Mouse (Mus musculus) neural tube, embryonic 13.5 days (tissue): ENCODE results near the gene Nalcn. TPM values are rescaled to one million over a fixed set of nuclear protein-coding genes. Genes with fewer than 3 reads are reported as not detected.
A peak's percentile ranks its signal among the peaks of the same experiment; 100 is the strongest.
"Not testable (repeated sequence)": the region's sequence is repeated elsewhere in the genome, so short reads cannot be mapped to it uniquely, and the experiment has no call there.

ENCODE experiments used
- ATAC-seq: fragments of 200-750 bp; cut with Nextera tagmentation; 2 replicates; pipeline ENCODE4 v1.8.0; 2017; ENCODE audit warnings: low read depth, mild to moderate bottlenecking, moderate TSS enrichment, moderate library complexity
- H3K27ac ChIP-seq: fragments of 300-500 bp; sonication (generic); replicated peaks from 2 replicates; pipeline ENCODE4 v1.5.1; 2015; ENCODE audit warnings: moderate library complexity, mild to moderate bottlenecking, inconsistent platforms
- H3K27me3 ChIP-seq: fragments of 300-500 bp; sonication (generic); 2 replicates; pipeline ENCODE4 v1.6.1; 2015; ENCODE audit warnings: mild to moderate bottlenecking, inconsistent platforms
- H3K36me3 ChIP-seq: fragments of 300-500 bp; sonication (generic); 2 replicates; pipeline ENCODE4 v1.6.1; 2015; ENCODE audit warnings: mild to moderate bottlenecking, inconsistent platforms
- H3K4me1 ChIP-seq: fragments of 300-500 bp; sonication (generic); replicated peaks from 2 replicates; pipeline ENCODE4 v1.6.1; 2015; ENCODE audit warnings: inconsistent platforms
- H3K4me2 ChIP-seq: fragments of 300-500 bp; sonication (generic); 2 replicates; pipeline ENCODE4 v1.6.1; 2015; ENCODE audit warnings: inconsistent platforms, mild to moderate bottlenecking, moderate library complexity
- H3K4me3 ChIP-seq: fragments of 300-500 bp; sonication (generic); 2 replicates; pipeline ENCODE4 v1.5.1; 2015; ENCODE audit warnings: mild to moderate bottlenecking, inconsistent platforms
- H3K9ac ChIP-seq: fragments of 300-500 bp; sonication (generic); 2 replicates; pipeline ENCODE4 v1.6.1; 2015; ENCODE audit warnings: moderate library complexity, mild to moderate bottlenecking, inconsistent platforms
- H3K9me3 ChIP-seq: fragments of 300-500 bp; sonication (generic); 2 replicates; pipeline ENCODE4 v1.6.1; 2016; ENCODE audit warnings: inconsistent platforms
- WGBS: fragments of 180-500 bp; shearing (Covaris S2); methylation state at CpG from one replicate; pipeline ENCODE4 v1.1.7; 2015; 5-methylcytosine and 5-hydroxymethylcytosine counted together
- polyA plus RNA-seq: library from polyadenylated mRNA; unstranded; fragments of >200 nt; fragmentation: Nextera tagmentation; extraction: Ambion mirVana; gene quantifications from 2 replicates; pipeline ENCODE4 v1.2.1, GENCODE M21; 2015

The Nalcn gene
- polyA plus RNA-seq, result 6.1 and 6.9 TPM in 2 replicates

- H3K4me2 ChIP-seq, result peak within 1 kb of the TSS; percentile 85
These were observed at the start of gene Nalcn for GRCm38 (mm10) chr14:123626501-123627179. Gene Nalcn (minus strand): TSS chr14:123627144.

DNA sequence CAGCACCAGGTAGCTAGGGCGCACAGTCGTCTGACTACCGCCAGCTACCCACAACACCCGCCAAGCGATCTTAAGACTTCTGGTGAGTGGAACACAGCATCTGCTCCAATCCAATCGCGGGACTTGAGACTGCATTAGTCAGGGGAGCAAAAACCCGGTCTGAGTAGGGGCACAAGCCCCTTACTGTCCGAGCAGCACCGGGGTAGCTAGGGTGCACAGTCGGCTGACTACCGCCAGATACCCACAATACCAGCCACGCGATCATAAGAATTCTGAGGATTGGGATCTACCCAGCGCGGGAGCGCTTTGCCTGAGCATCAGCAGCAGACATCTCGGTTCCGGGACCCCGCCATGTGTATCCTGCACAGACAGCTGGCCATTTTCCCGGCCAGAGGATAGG is 44.1 kb upstream of the Nalcn start:
- 89% methylated on average over 21 of the region's 21 CpGs for WGBS
- ATAC-seq, result not testable (repeated sequence)

More at GRCm38 (mm10) chr14:123626501-123627179, at the start of gene Nalcn:
- peak within 1 kb of the TSS; percentile 84 for H3K9ac ChIP-seq
- H3K4me1 ChIP-seq, result peaks cover 20% of the 10 kb centered on the region
- WGBS, result 2% methylated on average over 47 of the region's 47 CpGs
- peak within 1 kb of the TSS; percentile 62 for H3K4me3 ChIP-seq
- no peaks in the 10 kb centered on the region for H3K27me3 ChIP-seq
- ATAC-seq, result peak; percentile 93
- peak within 1 kb of the TSS; percentile 84 for H3K27ac ChIP-seq
- no peaks in the 10 kb centered on the region for H3K9me3 ChIP-seq
- H3K36me3 ChIP-seq, result no peaks in the 10 kb centered on the region

GRCm38 (mm10) chr14:123664451-123664850 is 37.5 kb upstream of the Nalcn start:
- Histone ChIP-seq H3K4me3 (no peak overlapping the region), H3K27ac (no peak overlapping the region), H3K9me3 (no peaks in the 10 kb centered on the region), H3K9ac (no peak overlapping the region), H3K4me2 (no peak overlapping the region), H3K36me3 (no peaks in the 10 kb centered on the region), H3K4me1 (peaks cover 5% of the 10 kb centered on the region), H3K27me3 (no peaks in the 10 kb centered on the region)
- no peak for ATAC-seq

More for the DNA sequence above, 44.1 kb upstream of the Nalcn start:
- not testable (repeated sequence) for H3K4me3 ChIP-seq, H3K4me2 ChIP-seq, H3K27ac ChIP-seq, H3K27me3 ChIP-seq, H3K36me3 ChIP-seq, H3K4me1 ChIP-seq, H3K9ac ChIP-seq, H3K9me3 ChIP-seq

DNA sequence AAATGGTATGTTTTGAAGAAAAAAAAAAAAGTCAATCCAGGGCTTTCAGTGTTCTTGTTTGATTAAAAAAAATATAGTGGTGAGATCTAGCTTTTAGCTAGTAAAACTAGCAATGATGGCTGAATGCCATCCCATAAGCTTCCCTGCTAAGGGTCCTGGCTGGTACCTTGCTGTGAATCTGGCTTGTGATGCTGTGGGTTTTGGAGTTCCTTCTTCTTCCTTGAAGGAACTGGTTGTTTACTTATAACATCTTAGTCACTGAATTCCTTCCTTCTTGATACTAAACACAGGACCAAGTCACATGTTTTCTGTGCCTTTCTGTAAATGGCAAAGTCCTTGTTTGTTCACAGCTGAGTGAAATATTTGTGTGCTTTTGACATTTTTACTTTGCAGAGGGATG is 36.3 kb upstream of the Nalcn start:
- H3K4me1 ChIP-seq, result peaks cover 5% of the 10 kb centered on the region

GRCm38 (mm10) chr14:123662386-123662785 is 35.4 kb upstream of the Nalcn start:
- no peak overlapping the region for H3K9ac ChIP-seq
- H3K4me1 ChIP-seq, result peaks cover 5% of the 10 kb centered on the region
- no peaks in the 10 kb centered on the region for H3K27me3 ChIP-seq
- no peaks in the 10 kb centered on the region for H3K36me3 ChIP-seq
- ATAC-seq, result no peak
- H3K9me3 ChIP-seq, result no peaks in the 10 kb centered on the region
- H3K27ac ChIP-seq, result no peak overlapping the region
- no peak overlapping the region for H3K4me3 ChIP-seq
- H3K4me2 ChIP-seq, result no peak overlapping the region
- WGBS, result 68% methylated on average over 1 of the region's 1 CpGs

More for the DNA sequence above, 36.3 kb upstream of the Nalcn start:
- Histone ChIP-seq H3K36me3 (no peaks in the 10 kb centered on the region), H3K4me2 (no peak overlapping the region), H3K4me3 (no peak overlapping the region), H3K9ac (no peak overlapping the region), H3K27ac (no peak overlapping the region), H3K9me3 (no peaks in the 10 kb centered on the region), H3K27me3 (no peaks in the 10 kb centered on the region)
- ATAC-seq, result no peak

DNA sequence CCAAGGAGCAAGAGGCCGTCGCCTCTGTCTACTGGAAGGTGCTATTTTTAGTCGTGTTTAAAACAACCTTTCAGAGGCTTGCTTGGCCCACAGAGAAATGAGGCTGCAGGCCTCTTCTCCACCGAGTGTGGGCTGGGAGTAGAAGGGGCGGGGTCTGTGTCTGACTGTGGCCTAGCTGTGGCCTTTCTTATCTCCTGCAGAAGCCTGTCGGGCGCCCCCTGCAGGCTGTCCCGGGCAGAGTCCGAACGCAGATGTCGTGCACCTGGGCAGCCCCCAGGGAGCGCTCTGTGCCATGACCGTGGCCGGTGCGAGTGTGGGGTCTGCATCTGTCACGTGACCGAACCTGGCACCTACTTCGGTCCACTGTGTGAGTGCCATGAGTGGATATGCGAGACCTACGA is 34.1 kb upstream of the Nalcn start:
- no peaks in the 10 kb centered on the region for H3K36me3 ChIP-seq
- WGBS, result 19% methylated on average over 20 of the region's 20 CpGs
- peaks cover 5% of the 10 kb centered on the region for H3K4me1 ChIP-seq
- peak overlapping the region; percentile 29 for H3K4me2 ChIP-seq
- H3K9ac ChIP-seq, result no peak overlapping the region
- ATAC-seq, result peak; percentile 63
- H3K4me3 ChIP-seq, result no peak overlapping the region
- H3K27ac ChIP-seq, result no peak overlapping the region
- no peaks in the 10 kb centered on the region for H3K27me3 ChIP-seq
- no peaks in the 10 kb centered on the region for H3K9me3 ChIP-seq

DNA sequence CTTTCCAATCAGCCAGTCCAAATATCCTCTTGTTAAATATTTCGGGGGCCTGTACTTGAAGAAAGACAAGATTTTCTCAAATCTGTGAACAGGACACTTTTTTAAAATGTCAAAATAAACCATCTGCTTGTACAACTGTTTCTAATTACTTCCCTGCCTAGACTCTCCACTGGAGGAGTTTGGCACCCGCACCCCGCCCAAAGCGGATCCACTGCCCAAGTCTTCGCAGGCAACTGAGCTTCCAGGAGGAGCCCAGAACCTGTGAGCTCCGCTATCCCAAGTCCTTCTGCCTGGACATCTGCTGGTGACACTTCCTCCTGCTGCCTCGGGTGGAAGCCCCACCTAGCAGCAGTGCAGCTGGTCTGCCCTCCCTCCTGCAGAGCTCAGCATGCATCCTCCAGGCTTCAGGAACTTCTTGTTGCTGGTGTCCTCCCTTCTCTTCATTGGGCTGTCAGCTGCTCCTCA is 33.0 kb upstream of the Nalcn start, which contains the start of gene Itgbl1:
TSS of gene Itgbl1 (plus strand) at position 51 of the 465 bp plus-strand sequence.
- no peaks in the 10 kb centered on the region for H3K27me3 ChIP-seq
- ATAC-seq, result no peak
- H3K4me3 ChIP-seq, result no peak within 1 kb of the TSS
- H3K9ac ChIP-seq, result no peak within 1 kb of the TSS
- H3K36me3 ChIP-seq, result no peaks in the 10 kb centered on the region
- no peaks in the 10 kb centered on the region for H3K9me3 ChIP-seq
- 56% methylated on average over 7 of the region's 7 CpGs for WGBS
- no peak within 1 kb of the TSS for H3K27ac ChIP-seq
- H3K4me1 ChIP-seq, result peaks cover 5% of the 10 kb centered on the region
- H3K4me2 ChIP-seq, result no peak within 1 kb of the TSS

DNA sequence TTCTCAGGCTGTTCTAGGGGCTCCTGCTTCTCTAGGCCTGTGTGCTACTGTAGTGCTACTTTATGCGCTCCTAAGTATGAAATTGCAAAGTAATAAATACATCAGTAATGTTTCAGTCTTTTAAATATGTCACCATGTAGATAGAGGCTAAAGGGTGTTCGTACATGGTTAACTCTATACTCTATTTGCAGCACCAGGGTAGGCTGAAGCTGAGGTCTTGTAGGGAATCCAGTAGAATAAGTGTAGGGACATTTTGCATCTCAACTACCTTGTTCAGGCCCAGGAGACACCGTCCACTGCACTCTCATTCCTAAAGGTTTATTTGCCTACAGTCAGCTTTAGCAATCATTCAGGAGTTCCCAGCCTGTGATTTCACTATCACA is 227 bp upstream of the Nalcn start:
- H3K4me2 ChIP-seq, result peak overlapping the region; percentile 85
- WGBS, result 47% methylated on average over 3 of the region's 3 CpGs
- H3K36me3 ChIP-seq, result no peaks in the 10 kb centered on the region
- H3K4me3 ChIP-seq, result peak overlapping the region; percentile 62
- peaks cover 20% of the 10 kb centered on the region for H3K4me1 ChIP-seq
- ATAC-seq, result no peak
- H3K9me3 ChIP-seq, result no peaks in the 10 kb centered on the region
- peak overlapping the region; percentile 84 for H3K27ac ChIP-seq
- H3K9ac ChIP-seq, result peak overlapping the region; percentile 84
- H3K27me3 ChIP-seq, result no peaks in the 10 kb centered on the region

- Histone ChIP-seq H3K9me3 (no peaks in the 10 kb centered on the region), H3K4me3 (no peak overlapping the region), H3K27ac (0 out of 2 replicates have a peak overlapping the region, but pooled peaks have one; percentile 24), H3K4me2 (no peak overlapping the region), H3K4me1 (peaks cover 20% of the 10 kb centered on the region), H3K9ac (no peak overlapping the region), H3K27me3 (no peaks in the 10 kb centered on the region), H3K36me3 (no peaks in the 10 kb centered on the region)
- no peak for ATAC-seq
- WGBS, result 15% methylated on average over 1 of the region's 1 CpGs
These were observed 4.0 kb downstream of the Nalcn start for GRCm38 (mm10) chr14:123622969-123623368.

- peak; percentile 36; the same call in 1 of the 2 replicates for ATAC-seq
- Histone ChIP-seq H3K9ac (no peak overlapping the region), H3K27ac (no peak overlapping the region), H3K9me3 (no peaks in the 10 kb centered on the region), H3K4me1 (0 out of 2 replicates have a peak, but pooled peaks cover 4% of the 10 kb centered on the region), H3K36me3 (no peaks in the 10 kb centered on the region), H3K4me3 (no peak overlapping the region), H3K4me2 (no peak overlapping the region), H3K27me3 (no peaks in the 10 kb centered on the region)
- WGBS, result 64% methylated on average over 3 of the region's 3 CpGs
These were observed 31.7 kb downstream of the Nalcn start for GRCm38 (mm10) chr14:123595265-123595664.

DNA sequence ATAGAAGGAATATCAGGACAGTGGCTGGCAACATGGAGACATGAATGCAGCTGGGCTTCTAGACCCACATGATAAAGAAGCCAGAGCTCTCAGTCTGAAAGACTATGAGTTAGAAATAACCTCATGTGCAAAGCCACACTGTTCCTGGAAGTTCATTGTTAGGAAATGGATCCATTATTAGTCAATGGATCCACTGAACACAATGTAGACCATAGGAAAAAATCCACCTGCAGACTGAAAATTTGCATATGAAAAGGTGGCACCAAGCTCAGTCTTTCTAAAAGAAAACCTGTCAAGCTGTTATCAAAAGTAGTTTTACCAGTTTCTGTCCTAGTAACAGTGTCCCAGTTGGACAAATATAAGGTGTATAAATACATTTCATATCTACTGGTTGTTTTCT is 39.5 kb downstream of the Nalcn start:
- H3K9ac ChIP-seq, result no peak overlapping the region
- ATAC-seq, result no peak
- H3K4me2 ChIP-seq, result no peak overlapping the region

GRCm38 (mm10) chr14:123582433-123582832 is 44.5 kb downstream of the Nalcn start:
- Histone ChIP-seq H3K36me3 (no peaks in the 10 kb centered on the region), H3K9ac (no peak overlapping the region), H3K4me3 (no peak overlapping the region), H3K27me3 (no peaks in the 10 kb centered on the region), H3K4me2 (no peak overlapping the region), H3K4me1 (no peaks in the 10 kb centered on the region), H3K27ac (no peak overlapping the region), H3K9me3 (no peaks in the 10 kb centered on the region)
- WGBS, result 75% methylated on average over 2 of the region's 2 CpGs
- no peak for ATAC-seq

More for the DNA sequence above, 39.5 kb downstream of the Nalcn start:
- Histone ChIP-seq H3K4me1 (no peaks in the 10 kb centered on the region), H3K27ac (no peak overlapping the region), H3K4me3 (no peak overlapping the region), H3K9me3 (no peaks in the 10 kb centered on the region), H3K36me3 (no peaks in the 10 kb centered on the region), H3K27me3 (no peaks in the 10 kb centered on the region)

- WGBS, result 87% methylated on average over 4 of the region's 4 CpGs
- H3K9ac ChIP-seq, result no peak overlapping the region
- no peak overlapping the region for H3K27ac ChIP-seq
- no peaks in the 10 kb centered on the region for H3K9me3 ChIP-seq
- no peak overlapping the region for H3K4me2 ChIP-seq
- H3K4me1 ChIP-seq, result no peaks in the 10 kb centered on the region
- H3K27me3 ChIP-seq, result no peaks in the 10 kb centered on the region
- ATAC-seq, result no peak
- H3K36me3 ChIP-seq, result no peaks in the 10 kb centered on the region
- no peak overlapping the region for H3K4me3 ChIP-seq
These were observed 51.6 kb downstream of the Nalcn start for GRCm38 (mm10) chr14:123575356-123575755.
